Mouse (Mus musculus) left cerebral cortex, adult 8-10 months (tissue): ENCODE data around the gene Gm20388. TPM values are rescaled to one million over a fixed set of nuclear protein-coding genes. Genes with fewer than 3 reads are reported as not detected.

Experiments
- DNase-seq, 2 experiments: peaks; one replicate each; pipeline ENCODE4 v3.0.0; 2022; ENCODE audit warnings: low spot score in 2 of 2
- total RNA-seq, 4 experiments: library from RNA; stranded (reverse); gene quantifications; 2 replicates each; pipeline ENCODE4 v1.2.4; 2022

Gm20388 gene
- total RNA-seq, 4 experiments from 2014 or later: 10.4 to 20.8 (median 16.4) TPM

DNA sequence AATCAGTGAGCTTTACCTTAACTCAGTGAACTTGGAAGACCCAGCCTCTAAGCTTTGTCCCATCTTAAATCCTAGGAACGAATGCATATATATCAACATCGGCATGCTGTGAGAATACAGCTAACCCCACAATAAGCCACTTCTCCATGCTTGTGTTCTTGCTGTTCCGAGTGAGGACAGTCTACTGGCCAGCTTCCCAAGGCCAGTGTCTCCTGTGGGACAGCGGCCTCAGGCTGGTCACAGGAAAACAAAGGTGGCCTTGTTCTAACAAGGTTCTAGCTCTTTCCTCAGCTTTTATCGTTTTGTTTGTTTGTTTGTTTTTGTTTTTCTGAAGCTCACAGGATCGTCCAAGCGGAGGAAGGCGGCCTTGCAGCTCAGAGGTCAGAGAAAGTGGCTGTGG is 3823.8 kb downstream of the Gm20388 start:
- no peak for DNase-seq

DNA sequence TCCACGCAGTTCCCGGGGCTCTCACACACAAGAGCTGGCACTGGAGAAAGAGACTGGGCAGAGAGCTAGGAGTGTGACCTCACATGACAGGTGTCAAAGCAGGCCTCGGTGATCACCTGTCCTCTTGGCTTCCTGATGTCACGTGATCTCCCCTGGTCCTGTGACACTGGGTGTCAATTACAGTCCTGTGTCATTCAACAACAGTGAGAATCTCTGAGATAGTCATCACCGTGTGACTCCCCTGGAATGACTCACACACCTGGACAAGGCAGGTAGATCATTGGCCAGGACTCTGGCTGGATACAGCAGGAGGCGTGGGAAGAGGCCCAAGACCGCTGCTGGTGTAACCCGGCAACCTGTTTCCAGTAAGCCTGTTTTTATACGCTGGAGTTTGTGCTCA is 3826.3 kb downstream of the Gm20388 start:
- no peak for DNase-seq

DNA sequence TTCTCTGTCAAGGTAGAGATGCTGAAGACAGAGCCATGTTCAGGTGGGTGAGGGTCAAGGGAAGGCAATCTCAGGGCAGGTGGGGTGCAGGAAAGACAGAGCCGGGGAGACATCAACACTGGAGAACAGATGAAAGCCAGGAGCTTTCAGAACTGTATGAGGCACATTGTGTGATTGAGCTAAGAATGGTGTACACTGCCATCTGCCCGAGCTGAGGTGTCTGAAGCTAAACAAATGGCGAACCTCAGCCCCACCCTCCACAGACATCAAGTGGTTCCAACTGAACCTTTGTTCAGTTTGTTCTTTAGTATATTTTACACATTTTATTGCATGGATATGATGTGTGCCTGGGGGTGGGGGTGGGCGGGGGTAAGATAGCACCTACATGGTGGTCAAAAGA is 3829.6 kb downstream of the Gm20388 start:
- no peak for DNase-seq

DNA sequence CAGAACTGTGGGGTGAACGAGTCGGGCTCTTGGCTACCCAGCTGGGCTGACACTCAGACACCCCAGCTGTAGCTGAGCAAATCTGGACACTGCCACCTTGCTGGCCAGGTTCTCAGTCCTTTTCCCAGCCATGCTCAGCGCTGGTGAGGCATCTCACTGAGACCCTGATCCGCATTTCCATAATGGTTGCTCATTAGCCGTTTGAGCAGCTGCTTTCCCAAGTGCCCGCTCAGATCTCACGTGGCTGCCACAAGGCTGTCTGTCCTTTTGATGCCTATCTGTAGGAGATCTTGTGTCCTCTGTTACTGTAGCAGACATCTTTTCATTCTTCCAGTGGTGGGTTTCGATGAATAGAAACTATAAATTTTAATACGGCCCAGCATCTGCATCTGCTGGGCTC is 3830.6 kb downstream of the Gm20388 start:
- DNase-seq: no peak

DNA sequence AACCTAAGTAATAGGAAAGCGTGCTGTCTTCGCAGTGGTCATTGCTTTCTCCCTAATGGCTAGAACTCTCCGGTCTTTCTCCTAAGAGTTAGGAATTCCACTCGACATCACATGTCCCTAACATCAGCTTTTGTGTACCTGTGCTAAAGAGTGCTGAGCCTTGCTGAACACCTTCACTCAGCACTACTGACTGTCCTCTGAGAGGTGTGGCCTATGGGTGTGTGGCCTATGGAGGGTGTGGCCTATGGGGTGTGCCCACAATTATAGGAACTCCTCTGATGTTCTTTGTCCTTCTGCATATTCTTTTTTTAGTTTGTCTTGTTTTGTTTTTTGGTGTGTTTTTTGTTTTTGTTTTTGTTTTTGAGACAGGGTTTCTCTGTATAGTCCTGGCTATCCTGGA is 3835.8 kb downstream of the Gm20388 start:
- no peak for DNase-seq

DNA sequence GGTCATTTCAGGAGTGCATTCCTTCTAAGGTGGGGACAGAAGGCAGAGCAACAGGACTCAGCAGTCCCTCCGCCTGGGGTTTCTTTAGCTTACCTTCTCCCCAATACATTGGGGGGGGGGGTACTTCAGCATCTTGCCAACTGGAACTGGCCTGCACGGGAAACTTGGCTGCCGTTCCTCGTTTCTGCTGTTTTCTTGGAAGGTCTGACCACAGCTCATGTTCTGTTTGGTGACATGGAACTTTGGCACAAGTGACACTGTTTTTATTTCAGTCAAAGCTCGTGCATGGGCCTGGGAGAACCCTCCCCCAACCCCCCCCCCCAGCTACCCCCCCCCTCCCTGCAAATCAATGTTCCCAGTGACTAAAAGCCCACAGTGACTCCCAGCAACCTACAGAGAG is 3837.1 kb downstream of the Gm20388 start:
- no peak for DNase-seq

DNA sequence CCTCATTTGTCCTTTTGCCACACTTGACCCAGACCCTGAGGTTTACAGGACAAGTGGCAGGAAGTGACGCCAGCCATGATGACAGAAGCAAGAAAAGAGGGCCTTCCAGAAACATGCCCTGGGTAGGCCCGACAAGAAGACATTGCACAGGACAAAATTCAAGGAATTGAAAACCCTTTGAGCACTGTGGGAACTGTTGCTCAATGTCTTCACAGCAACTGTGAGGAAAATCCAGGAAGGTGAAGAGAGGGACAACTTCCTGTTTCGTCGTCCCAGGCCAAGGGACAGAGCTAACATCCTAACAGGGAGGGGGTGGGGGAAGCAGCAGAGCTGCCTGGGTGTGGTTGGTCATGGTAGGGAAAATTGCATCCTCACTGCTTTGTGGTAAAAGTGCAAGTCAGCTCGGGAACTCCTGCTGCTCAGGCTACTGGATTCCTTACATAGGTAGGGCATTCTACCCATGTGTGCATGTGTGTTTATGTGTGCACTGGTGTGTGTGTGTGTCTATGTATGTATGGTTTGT is 3839.6 kb downstream of the Gm20388 start:
- DNase-seq: no peak

DNA sequence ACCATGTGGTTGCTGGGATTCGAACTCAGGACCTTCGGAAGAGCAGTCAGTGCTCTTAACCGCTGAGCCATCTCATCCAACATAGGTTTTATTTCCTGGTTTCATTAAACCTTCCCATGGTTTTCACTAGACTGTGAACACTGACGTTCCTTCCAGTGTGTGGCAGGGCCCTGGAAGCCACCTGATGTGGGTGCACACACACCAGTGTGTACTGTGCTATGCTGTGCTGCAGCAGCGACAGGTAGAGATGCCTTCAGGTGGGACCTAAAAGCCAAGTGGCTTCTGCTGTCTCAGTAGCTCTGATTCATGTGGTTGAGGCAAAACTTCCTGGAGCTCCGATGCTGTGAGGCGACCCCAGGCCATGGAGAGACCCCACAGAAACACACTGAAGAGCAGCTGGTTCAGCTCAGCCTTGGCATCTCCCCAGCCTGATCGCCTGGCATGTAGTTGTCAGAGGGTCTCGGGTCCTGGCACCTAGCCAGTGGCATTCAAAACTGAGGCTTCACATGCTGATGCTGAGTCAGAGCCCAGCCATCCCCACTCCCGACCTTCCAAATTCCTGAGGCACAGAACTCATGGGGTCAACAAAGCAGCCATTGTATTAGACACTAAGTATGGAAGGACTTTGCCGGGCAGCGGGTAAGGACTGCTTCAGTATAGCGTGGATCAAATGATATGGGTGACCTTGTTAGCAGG is 3842.3 kb downstream of the Gm20388 start:
- no peak for DNase-seq

DNA sequence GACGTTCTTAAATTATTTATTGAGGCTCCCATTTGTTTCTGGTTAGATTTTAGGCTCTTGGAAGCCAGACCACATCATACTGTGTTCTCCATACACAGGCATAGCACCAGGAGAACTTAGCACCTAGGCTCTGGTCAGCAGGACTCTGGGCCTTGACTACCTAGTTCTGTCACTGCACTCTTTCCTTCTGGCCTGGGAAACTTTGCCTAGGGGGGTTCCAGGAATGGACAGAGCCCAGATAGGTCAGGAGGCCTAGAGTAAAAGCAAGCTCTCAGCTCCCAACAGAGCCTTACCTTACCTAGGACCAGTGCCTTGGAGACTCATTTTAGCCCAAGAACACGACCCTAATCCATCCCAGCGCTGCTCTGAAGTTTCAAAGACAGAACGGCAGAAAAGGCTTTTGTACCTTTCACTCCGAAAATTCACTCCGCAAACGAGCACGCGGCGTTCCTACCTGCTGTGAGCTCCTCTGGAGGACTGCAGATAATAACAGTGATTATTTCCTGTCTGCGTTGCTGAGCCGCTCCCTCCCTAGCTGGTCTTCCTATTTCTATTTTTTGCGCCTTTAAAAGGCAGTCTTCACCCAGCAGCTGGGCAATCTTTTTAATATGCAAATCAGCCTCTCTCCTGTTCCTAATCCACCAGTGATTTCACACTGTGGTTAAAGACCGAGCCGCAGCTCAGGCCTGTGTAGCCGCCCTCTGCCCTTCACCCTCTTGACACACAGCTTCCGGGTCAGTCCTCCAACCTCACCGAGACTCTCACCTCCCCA is 3843.1 kb downstream of the Gm20388 start:
- no peak for DNase-seq

DNA sequence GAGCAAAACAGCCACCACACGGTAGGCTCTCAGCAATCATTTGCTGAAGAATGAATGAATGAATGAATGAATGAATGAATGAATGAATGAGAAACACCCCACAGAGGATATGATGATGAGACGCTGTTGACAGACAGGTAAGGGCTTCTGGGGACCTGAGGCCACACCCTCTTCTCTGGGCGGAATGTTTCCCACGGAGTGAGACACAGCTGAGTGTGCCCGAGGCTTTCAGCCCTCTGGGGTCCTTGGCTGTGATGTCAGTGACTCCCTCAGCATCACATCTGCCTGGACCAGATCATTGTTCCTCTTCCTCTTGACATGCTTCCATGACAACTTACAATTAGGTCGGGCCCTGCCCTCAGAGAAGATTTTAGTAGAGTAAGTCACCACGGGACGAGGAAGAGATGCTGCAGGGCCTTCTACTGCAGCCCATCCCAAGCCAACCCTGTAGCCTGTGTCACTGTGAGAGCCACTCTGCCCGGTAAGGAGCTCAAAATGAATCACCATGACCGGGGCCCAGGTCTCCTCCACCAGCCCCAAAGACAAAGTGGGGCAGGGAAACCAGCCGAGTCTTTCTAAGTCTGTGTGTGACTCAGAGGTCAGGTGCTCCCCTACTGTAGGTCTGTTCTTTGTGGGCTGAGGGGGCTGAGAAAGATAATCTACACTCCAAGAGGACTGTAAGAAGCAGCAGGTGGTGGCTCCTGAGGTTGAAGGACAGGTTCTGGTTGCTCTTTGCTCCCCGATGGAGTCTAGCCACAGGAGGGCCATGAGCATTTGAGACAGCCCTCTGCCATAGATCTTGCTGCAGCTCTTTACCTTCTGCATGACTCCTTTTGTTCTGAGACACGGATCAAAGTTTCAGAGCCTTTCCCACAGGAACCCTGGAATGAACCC is 3844.1 kb downstream of the Gm20388 start:
- no peak for DNase-seq

DNA sequence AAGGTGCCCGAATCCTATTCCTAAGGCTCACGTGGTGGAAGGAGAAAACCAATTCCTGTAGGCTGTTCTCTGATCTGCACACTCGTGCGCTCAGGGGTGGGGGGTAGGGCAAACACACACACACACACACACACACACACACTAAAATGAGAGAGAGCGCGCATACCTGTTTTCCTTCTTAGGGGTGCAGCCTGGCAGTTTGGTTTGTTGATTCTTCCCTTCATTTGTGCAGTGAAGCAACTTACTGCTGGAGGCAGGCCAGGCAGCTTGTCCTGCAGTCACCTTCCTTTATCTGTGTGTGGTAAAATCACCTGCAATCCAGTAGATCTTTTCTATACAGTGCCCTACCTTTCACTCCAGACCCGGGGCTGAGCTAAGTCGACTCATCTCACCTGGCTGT is 3846.3 kb downstream of the Gm20388 start:
- no peak for DNase-seq

DNA sequence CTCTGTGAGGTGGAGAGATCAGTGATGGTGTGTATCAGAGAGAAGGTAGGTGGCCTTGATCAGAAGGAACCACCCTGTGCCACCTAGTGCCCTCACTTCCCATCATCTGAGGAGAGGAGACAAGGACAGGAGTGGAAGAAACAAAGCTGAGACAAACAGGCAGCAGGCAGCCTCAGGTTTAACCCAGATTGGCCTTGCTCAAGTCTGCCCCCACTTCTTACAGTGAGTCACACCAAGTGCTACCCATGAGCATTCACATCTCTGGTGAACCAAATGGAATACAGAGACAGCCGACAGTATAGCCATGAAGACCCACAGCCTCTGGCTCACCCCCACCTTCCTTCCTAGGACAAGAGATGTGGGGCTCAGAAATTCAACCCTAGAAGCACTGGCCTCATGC is 3848.3 kb downstream of the Gm20388 start:
- no peak for DNase-seq

DNA sequence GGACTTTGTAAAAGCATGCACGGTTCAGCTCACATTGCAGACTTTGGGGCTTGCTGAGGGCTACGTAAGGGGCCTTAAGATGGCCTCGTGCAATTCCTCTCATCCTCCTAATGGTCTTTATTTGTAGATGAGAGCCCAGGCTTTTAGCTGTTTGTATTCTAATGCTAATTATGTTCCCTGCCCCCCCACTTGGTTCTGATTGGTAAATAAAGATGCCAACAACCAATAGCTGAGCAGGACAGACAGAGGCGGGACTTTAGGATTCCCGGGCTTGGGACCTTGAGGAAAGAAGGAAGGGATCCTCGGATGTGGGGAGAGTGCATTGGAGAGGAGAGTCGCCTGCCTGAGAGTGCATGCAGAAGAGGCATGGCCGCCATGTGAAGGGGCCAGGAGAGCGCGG is 3849.3 kb downstream of the Gm20388 start:
- no peak for DNase-seq

DNA sequence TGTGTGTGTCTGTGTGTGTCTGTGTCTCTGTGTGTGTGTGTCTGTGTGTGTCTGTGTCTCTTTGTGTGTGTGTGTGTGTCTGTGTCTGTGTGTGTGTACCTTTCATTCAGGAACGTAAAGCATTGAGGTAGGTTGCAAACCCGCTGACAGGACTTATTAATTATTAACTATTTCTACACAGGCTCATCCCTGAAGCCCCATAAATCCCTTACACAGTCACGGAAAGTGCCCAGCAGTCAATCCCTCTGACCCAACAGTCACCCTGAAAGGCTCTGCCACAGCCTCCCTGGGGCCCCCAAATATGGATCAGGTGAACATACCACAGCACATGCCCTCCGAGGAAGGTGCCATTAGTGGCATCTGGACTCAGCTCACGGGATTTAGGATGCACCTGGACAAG is 3849.9 kb downstream of the Gm20388 start:
- no peak for DNase-seq

DNA sequence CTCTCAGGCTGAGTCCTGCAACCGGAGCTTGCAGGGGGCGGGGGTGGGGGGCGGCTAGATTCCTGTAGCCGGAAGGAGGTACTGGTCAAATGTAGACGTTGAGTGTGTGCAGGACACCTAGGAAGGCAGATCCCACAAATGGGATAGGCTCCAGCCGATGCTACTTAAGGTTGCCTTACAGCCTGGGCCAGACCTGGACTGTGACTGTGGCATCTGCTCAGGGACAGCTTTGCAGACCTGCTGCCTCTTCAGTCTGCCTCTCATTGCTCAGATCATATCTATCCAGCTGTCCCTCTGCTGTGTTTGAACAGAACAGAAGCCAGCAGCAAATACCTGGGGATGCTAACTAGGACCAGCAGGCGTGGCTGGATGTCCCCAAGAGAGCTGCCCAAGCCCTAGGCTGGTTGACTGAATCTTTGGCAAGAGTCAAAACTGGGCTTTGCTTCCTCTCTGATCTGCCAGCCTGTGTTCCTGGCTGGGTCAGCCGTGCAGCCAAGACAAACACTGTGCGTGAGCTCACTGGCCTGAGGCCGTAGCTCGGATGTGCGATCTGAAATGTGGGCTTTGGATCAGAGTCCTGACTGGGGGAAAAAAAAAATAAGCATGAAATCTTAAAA is 3850.7 kb downstream of the Gm20388 start:
- DNase-seq: no peak

DNA sequence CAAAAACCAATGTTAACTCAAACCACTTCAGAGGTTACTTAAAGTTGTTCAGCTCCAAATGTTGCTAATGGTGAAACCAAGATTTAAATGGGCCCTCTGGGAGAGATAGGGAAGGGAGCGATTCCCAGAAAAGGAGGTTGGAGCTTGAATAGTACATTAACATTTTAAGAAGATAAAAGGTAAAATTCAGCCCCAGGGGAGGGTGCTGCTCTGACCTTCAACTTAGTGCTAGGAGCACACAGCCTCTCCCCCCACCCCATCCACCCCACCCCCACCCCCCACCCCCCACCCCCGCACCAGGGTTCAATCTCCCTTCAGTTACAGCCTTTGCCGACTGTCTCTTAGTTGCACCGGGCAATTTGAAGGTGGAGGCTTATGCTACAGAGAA is 3851.2 kb downstream of the Gm20388 start:
- no peak for DNase-seq

DNA sequence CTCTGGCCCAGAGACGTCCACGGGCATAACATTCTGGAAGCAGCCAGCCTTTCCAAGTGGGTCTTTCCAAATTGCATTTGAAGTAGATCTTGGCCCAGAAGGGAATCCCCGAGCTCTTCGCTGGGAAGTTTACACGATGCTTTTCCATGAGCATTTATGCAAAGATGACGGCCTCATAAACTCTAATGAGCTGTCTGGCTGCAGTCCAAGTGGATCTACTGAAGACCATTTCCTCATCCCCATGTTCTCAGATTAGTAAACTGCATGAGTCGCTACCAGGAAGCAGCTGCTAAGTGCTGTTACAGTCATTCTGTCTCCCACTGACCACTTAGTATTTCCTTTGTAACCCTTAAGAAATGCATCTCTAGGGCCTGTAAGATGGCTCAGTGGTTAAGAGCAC is 3852.7 kb downstream of the Gm20388 start:
- no peak for DNase-seq

DNA sequence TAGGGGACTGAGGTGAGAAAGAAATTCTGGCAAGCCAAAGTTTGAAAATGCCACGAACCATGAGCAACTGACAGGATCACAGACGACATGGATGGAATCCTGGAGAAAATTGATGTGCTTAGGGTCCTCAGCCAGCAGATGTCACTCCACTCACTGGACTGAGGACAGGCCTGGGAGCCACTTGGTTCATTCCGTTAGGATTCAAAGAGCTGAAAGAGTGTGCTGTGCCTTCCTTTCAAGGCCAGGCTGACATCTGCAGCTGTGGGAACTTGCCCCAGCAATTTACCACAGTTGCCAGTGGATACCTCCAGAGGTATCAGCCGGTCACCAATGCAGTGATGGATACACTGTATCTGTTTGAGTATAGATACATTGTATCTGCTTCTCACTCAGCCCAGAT is 3854.0 kb downstream of the Gm20388 start:
- DNase-seq: peak in 1 of 2 experiments; percentile 40

DNA sequence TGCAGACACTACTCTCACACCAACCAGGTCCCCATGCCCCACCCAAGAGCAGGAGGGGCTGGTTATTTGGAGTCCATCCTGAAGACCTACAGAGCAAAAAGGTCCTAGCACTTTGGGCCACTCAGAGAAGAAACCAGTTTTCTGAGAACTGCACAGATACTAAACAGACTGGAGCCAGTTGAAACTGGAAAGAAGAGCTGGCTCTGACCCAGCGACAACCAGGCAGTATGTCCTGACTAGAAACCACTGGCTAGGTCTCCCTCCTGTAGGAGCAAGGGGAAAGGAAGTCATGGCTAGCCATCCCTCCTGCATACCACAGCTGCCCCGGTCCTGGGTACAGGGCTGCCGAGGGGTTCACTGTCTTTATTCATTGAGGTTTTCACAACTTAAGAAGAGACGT is 3855.9 kb downstream of the Gm20388 start:
- DNase-seq: no peak

DNA sequence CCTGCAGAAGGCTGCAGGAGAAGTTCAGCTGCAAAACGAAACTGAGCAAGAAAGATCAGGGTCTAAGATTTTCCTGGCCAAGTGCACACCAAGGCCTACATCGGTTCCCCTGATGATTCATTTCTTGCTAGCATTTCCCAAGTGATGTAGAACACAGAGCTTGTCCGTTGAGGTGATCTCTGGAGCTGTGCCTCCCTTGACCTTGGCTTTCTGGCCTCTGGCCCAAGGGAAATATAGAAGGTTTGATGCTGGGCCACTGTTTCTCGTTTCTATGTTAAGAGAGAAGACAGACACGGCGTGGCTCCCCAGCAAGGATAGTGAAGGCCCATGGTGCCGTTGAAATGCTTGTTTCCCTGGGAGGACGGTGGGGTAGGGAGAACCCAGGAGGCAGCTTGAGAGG is 3857.2 kb downstream of the Gm20388 start:
- no peak for DNase-seq
